Mouse (Mus musculus) CH12.LX (cell line): ENCODE data around the gene Dnah7a.
"Not testable (repeated sequence)": the region's sequence is repeated elsewhere in the genome, so short reads cannot be mapped to it uniquely, and the experiment has no call there.

ENCODE experiments used
- CTCF ChIP-seq, 2 experiments: IDR thresholded peaks in 1 of 2; conservative IDR thresholded peaks in 1 of 2; 2 replicates each; pipeline ENCODE4 v1.5.1; 2011 to 2012; ENCODE audit warnings: low read depth in 2 of 2, low read length in 2 of 2, improper control_type of control experiment in 1 of 2, inconsistent platforms in 1 of 2, mild to moderate bottlenecking in 1 of 2, moderate library complexity in 1 of 2
- KAT2A ChIP-seq: IDR thresholded peaks from 2 replicates; pipeline ENCODE4 v1.6.1; 2012; ENCODE audit warnings: low read length, improper control_type of control experiment, inconsistent platforms; ENCODE audit not compliant: insufficient replicate concordance
- MAFK ChIP-seq: IDR thresholded peaks from 2 replicates; pipeline ENCODE4 v1.6.1; 2011; ENCODE audit warnings: low read length, improper control_type of control experiment; ENCODE audit not compliant: insufficient replicate concordance
- MAX ChIP-seq: IDR thresholded peaks from 2 replicates; pipeline ENCODE4 v1.6.1; 2011; ENCODE audit warnings: low read length, improper control_type of control experiment
- MAZ ChIP-seq: IDR thresholded peaks from 2 replicates; pipeline ENCODE4 v1.6.1; 2012; ENCODE audit warnings: low read depth, mild to moderate bottlenecking, inconsistent platforms, low read length, improper control_type of control experiment, moderate library complexity
- POLR2A ChIP-seq: IDR thresholded peaks from 2 replicates; pipeline ENCODE4 v1.6.1; 2011; ENCODE audit warnings: low read depth, mild to moderate bottlenecking, improper control_type of control experiment, low read length

DNA sequence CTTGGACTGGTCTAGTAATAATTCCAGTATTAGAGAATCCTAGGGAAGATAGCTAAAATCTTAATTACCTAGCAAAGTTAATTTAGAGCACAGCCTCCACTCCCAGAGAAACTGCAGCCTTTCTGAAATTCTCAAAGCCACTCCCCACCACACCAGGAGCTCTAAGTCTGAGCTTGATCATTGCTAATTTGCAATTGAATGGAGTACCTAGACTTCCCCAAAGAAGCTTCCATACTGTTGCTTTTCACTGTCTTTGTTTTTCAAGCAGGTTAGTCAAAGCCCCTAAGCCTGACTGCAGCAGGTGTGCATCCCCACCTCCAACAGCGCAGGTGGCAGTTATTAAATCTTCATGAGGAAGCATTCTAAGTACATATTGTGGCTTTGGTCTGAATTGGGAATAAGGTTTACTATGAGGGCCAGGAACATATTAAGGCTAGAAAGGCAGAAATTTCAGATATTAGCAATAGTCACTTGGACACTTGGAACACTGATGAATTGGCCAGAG, 43.3 kb upstream of the Dnah7a start:
- not testable (repeated sequence) for TF ChIP-seq MAZ; POLR2A; CTCF (conservative IDR thresholded peaks at IDR 0.05 in 1 of 2, IDR thresholded peaks at IDR 0.05 in 1 of 2; ENCODE audit: low read depth in 2 of 2, low read length in 2 of 2); MAX; KAT2A; MAFK
